Mouse (Mus musculus): ENCODE results near the gene Pex6. TPM values are rescaled to one million over a fixed set of nuclear protein-coding genes. Genes with fewer than 3 reads are reported as not detected.

Pex6 gene
- total RNA-seq (2021), result 10 to 100 TPM; 48.1 to 49.1 TPM

- DNase-seq (ENCODE audit: low spot score in 2 of 2), result peak; percentile 91 to 97
- intact Hi-C loops (cut with DNase I), result loop anchor here (5.0 kb wide), 1 partner anchor 64 kb away; the partner anchor contains the start of genes Klc4 and Mrpl2
Measured at GRCm38 (mm10) chr17:46710959-46711597, at the start of gene Pex6. Pex6 (plus strand) TSS chr17:46711463.

DNA sequence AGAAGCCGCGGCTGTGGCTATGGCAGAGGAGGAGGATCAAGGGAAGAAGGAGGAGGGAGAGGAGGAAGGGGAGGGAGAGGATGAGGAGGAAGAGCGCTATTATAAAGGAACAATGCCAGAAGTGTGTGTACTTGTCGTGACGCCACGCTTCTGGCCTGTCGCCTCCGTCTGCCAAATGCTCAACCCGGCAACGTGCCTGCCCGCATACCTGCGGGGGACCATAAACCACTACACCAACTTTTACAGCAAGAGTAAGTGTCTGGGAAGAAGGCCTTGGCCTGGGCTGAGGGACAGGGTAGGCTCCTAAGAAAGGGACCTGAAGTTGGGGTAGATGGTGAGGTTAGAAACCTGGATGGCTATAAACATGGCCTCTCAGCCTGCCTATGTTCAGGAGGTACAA lies 49.3 kb upstream of the Pex6 start:
- intact Hi-C loops (cut with DNase I), result no loop called here
- no peak for DNase-seq (ENCODE audit: low spot score in 2 of 2)

DNA sequence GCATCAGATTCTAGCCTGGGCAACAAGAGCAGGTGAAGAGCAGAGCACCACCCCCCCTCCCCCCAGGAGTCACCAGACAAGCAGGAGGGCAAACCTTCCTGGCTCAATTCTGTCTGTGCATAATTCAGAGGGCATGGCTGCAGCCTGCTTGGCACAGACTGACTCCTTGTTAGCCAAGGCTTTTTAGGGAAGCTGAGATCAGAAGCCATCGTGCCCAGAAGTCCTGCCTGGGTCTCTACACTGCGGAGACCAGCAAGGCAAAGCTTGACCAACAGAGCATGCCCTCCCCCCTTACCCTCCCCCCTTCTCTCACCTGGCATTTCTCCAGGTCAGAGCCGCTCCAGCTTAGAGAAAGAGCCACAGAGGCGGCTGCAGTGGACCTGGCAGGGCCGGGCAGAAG lies 48.5 kb upstream of the Pex6 start:
- intact Hi-C loops (cut with DNase I), result no loop called here
- no peak for DNase-seq (ENCODE audit: low spot score in 2 of 2)

DNA sequence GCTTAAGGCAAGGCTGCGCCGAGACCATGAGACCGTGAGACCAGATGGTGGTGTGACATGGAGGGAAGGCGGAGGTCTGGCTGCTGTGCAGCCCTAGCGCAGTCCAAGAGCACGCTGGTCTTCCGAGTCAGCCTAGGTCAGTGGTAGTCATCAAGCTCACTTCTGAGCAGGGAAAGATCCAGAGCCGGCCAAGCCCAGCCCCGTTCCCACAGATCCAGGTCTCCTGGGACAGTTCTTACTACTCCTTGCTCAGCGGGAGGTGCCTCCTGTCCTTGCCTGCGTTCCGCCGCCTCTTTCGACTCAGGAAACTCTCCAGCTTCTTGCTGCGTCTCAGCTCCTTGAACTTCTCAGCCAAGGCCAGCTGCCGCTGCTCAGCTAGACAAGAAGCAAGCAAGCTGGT lies 43.6 kb upstream of the Pex6 start:
- intact Hi-C loops (cut with DNase I), result no loop called here
- no peak for DNase-seq (ENCODE audit: low spot score in 2 of 2)

GRCm38 (mm10) chr17:46669911-46670310 lies 41.4 kb upstream of the Pex6 start:
- DNase-seq (ENCODE audit: low spot score in 2 of 2), result no peak
- intact Hi-C loops (cut with DNase I), result no loop called here

DNA sequence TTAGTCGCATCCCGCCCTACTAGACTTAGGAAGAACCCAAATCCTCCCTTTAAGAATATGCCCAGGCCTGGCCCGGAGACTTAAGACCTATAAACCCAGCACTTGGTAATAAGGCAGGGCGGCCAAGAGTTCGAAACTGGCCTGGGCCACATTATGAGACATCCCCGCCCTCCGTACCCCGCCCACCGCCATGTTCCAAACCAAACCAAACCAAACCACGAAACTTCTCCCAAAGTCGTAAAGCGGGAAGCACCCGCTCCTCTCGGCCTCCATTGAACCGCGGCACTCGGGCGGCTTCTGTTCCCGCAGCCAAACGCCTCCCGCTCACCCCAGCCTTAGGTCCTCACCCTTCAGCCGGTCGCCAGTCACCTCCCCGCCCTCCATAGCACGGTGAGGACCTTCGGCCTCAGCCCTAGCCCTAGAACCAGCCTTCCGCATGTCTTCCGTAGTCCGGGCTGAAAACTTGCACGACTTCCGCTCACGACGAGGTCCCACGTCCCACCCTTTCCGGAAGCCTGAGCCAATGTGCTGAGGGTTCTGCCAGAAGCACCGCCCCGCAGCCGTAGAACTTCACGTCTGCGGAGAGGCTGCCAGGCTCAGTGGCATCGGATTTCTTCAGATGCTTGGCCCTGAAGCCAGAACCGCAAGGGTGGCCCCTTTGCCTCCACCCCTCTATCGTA lies 37.3 kb upstream of the Pex6 start, which contains the start of gene Rrp36:
TSS of gene Rrp36 (minus strand) at position 503 of the 680 bp plus-strand sequence.
- DNase-seq (ENCODE audit: low spot score in 2 of 2), result peak; percentile 88 to 95
- intact Hi-C loops (cut with DNase I), result no loop called here

- no peak for DNase-seq (ENCODE audit: low spot score in 2 of 2)
- intact Hi-C loops (cut with DNase I), result no loop called here
Measured at GRCm38 (mm10) chr17:46674530-46675283, 36.6 kb upstream of the Pex6 start.

GRCm38 (mm10) chr17:46678416-46678815 lies 32.8 kb upstream of the Pex6 start, which contains the start of gene Mea1:
Mea1 (plus strand) TSS chr17:46678793.
- intact Hi-C loops (cut with DNase I), result no loop called here
- DNase-seq (ENCODE audit: low spot score in 2 of 2), result no peak

DNA sequence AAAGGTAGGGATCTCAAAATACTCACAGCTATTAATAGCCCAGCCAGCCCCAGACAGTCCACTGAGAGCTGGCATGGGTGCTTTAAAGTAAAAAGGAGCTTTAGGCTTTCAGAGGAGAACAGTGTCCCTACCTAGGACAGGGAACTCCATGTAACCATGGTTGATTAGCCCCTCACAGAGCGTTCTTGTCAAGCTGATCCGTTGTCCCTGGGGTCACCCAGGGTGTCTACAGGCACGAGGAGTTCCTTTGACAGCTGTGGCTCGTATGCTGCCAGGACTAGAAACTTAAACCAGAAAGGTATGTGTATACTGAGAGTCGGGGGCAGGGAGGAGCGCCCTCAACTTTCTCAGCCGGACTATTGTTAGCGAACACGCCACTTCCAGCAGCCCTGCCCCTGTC lies 32.4 kb upstream of the Pex6 start:
- intact Hi-C loops (cut with DNase I), result no loop called here
- DNase-seq (ENCODE audit: low spot score in 2 of 2), result no peak

DNA sequence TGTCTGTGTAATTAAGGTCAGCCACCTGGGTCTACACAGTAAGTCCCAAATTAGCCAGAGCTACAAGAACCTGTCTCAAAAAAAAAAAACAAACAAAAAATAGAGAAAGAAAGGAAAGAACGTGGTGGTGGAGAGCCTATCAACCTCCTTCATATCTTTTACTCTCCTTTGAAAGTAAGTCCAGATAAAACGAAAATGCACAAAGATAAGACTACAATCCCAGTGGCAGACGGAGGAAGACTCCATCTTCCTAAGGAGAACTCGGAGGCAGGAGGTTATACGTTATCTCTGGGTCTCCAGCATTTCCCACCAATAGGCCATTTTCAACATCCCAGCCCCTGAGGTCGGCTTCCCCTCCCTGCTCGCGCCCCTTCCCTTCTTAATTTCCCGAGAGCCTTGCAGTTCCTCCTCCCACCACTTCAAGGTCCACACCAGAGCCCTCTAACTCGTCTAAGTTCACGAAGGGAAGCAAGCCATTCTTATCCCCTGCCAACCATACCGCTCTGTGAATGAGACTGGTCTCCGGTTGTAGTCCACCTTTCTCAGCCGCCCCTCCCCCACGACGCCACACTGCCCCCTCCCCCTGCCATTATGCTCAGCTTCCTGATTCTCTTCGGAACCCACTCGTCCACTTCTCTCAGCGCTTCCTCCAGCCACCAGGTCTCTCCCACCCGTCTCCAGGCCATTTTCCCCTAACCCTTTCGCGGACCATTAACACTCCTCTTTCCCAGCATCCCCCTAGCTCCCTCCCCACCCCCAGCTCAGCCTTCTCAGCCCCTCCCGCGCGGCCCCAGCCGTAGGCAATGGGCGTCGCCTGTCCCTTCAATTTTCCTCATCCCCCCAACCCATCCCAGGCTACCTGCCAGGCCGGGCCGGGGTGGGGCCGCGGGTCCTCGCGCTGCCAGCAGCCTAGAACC lies 31.2 kb upstream of the Pex6 start:
- peak in 1 of 2 experiments; percentile 37 for DNase-seq (ENCODE audit: low spot score in 2 of 2)
- intact Hi-C loops (cut with DNase I), result loop anchor here (2.0 kb wide), 1 partner anchor 25 kb away; the partner anchor contains the start of gene Ppp2r5d

DNA sequence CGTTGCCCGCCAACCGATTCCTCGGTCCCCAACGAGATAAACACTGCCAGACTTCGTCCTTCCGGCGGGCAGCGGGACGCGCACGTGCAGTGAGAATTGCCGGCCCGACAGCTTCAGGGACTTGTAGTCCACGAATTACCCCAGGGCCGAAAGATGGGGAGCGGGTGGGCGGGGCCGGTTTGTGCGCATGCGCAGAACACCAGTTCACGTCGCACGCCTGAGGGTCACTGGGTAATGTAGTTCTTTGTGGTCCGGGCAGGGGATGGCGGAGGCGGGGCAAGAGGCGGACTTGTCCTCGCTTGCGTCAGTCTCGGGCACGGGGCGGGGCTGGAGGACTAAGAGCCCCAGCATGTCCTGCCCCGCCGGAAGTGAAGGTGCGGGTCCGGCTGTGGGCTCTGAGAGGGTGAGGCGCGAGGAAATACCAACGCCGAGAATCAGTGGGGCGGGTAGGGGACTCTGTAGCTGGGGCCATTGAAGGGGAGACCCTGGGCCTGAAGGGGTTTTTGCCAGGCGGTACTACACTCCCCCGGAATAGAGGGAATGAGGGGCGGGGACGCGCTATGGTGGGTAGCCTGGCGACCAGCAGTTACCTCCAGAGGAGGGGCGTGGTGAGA lies 30.4 kb upstream of the Pex6 start, which contains the start of gene Klhdc3:
TSS of gene Klhdc3 (minus strand) at position 155 of the 614 bp plus-strand sequence.
- peak; percentile 94 to 99 for DNase-seq (ENCODE audit: low spot score in 2 of 2)
- intact Hi-C loops (cut with DNase I), result loop anchor here (2.0 kb wide), 1 partner anchor 24 kb away; the partner anchor contains the start of gene Ppp2r5d

DNA sequence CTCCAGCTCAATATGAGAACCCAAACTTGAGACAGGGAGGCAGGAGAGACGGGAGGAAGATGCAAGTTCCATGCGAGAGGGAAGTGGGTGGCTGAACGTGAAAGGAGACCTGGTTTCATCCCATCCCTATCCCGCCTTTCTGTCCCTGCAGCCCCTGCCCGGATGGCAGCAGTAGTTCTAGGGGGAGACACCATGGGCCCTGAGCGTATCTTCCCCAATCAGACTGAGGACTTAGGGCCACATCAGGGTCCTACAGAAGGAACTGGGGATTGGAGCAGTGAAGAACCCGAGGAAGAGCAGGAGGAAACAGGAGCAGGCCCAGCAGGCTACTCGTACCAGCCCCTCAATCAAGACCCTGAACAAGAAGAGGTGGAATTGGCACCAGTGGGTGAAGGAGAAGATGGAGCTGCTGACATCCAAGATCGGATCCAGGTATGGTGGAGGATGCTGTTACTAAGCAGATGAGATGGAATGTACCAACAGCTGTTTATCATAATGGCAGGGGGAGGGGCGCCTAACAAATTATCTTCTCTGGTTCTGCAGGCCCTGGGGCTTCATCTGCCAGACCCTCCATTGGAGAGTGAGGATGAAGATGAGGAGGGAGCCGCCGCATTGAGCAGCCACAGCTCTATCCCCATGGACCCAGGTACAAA lies 29.7 kb upstream of the Pex6 start:
- peak in 1 of 2 experiments; percentile 13 for DNase-seq (ENCODE audit: low spot score in 2 of 2)
- intact Hi-C loops (cut with DNase I), result loop anchor here (2.0 kb wide), 1 partner anchor 23 kb away; the partner anchor contains the start of gene Ppp2r5d

DNA sequence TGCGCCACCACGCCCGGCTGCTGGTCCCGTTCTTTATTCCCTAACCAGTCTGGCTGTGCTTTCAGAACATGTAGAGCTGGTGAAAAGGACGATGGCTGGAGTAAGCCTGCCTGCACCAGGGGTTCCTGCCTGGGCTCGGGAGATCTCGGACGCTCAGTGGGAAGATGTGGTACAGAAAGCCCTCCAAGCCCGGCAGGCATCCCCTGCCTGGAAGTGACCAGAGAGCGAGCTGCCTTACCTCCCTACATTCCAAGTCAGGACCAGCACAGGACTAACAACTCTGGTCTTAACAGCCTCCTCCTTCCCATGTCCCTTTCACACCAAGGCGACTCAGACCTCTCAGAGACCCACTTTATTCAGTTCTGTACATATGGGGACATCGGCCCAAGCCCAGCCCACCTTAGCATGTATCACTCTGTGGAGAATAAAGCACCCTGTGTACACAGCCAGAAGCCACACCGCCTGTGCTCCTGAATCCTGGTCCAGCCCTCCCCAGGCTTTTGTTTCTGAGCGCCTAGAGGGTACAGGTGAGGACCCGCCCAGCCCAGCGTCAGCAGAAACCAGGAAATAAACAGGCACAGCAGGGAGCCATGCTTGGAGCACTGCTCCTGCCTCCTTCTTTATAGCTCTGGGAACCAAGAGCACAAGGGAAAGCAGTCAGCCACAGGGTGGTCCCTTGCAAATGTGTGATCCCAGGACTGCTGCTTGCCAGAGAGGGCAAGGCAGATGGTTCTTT lies 28.4 kb upstream of the Pex6 start:
- intact Hi-C loops (cut with DNase I), result no loop called here

DNA sequence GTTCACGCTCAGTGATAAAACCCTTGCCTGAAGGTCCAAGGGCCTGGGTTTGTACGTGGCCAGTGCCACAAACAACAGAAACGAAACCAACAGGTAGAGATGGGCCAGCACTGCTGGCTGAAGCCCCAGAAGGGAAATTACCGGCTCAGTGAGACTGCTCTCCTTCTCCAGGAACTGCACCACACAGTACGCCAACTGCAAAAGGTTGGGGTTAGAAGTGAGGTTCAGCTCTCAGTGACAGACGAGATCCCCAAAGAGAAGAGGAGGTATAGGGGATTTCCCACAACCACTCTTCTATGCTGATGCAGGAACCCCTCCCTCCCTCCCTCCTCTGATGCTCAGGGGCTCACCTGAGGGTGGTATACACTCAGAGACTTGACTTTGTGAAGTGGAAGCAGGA lies 25.4 kb upstream of the Pex6 start:
- no peak for DNase-seq (ENCODE audit: low spot score in 2 of 2)
- intact Hi-C loops (cut with DNase I), result no loop called here

More for the DNA sequence above, 28.4 kb upstream of the Pex6 start:
- DNase-seq (ENCODE audit: low spot score in 2 of 2), result peak in 1 of 2 experiments; percentile 14

GRCm38 (mm10) chr17:46690665-46691064 lies 20.6 kb upstream of the Pex6 start:
- intact Hi-C loops (cut with DNase I), result no loop called here
- DNase-seq (ENCODE audit: low spot score in 2 of 2), result no peak

- DNase-seq (ENCODE audit: low spot score in 2 of 2), result no peak
- intact Hi-C loops (cut with DNase I), result no loop called here
Measured at GRCm38 (mm10) chr17:46691390-46691789, 19.9 kb upstream of the Pex6 start.

DNA sequence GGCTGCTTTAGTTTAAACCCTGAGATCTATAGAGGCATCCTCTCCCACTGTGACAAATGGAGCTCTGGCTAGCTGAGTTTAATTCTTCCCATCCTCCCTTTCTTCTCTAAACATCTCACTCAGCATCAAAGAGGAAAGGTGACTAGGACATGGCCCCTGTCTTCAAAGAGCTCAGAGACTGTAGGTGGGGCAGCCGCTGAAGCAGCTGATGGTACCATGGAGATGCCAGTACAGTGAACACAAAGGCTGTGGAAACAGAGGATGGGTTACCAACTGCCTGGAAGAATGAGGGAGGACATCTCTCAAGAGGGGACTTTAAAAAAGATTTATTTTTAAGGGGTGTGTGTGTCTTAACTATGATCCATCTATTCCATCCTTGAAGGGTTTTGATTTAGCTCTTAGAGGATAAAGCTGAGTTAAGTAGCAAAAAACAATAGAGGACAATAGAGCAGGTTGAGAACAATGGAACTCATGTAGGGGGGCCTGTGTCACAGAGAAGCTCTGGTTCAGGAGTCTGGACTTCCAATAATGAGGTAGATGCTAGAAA lies 16.7 kb upstream of the Pex6 start:
- intact Hi-C loops (cut with DNase I), result no loop called here

More for the DNA sequence above, 16.7 kb upstream of the Pex6 start:
- DNase-seq (ENCODE audit: low spot score in 2 of 2), result no peak

Data from left cerebral cortex, postnatal 25 days (tissue).